Mouse (Mus musculus) CD8-positive naive resting alpha-beta T cell, adult 2 months (primary cell): ENCODE measurements around the gene Ern2.

Source experiments
- DNase-seq, 2 experiments: peaks; one replicate each; pipeline ENCODE4 v3.0.0; 2022; ENCODE audit warnings: low read depth in 2 of 2, low spot score in 2 of 2

The Ern2 gene

DNA sequence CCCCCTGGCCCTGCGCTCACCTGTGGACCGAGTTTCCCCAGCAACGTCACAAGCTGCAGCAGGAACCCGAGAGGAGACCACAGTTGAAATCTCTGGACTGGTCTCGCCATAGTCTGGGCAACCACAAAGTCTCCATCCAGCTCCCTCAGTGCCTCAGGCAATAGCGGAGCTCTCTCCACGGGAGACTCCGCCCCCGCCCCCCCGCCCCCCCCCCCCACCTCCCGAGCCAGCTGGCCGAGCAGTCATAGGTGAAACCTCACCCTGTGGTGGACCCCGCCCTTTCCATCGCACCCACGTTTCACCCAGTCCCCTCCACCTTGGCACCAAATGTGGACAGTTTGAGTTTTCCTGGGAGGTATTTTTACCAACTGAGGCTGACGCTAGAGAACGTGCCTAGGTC, at the start of gene Ern2:
Gene Ern2, minus strand, starts transcription at position 165 of the 400 bp plus-strand sequence.
- no peak for DNase-seq

DNA sequence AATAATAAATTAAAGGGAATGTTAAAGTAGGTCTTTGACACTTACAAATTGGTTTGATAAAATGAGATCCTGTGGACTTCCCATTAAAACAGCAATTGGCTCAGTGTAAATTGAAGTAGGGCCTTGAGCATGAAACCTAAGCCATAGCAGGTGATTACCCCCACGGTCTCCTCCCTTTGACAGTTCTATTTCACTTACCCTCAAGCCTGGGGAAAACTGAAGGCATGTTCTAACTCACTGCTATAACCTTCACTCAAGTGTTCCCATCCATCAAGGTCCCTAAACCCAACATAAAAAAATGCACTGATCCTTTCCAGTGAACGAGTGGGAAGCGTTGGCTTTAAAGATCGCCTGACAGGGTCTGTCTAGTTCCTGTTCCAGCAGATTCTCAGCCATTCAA, 44.9 kb upstream of the Ern2 start:
- no peak for DNase-seq

DNA sequence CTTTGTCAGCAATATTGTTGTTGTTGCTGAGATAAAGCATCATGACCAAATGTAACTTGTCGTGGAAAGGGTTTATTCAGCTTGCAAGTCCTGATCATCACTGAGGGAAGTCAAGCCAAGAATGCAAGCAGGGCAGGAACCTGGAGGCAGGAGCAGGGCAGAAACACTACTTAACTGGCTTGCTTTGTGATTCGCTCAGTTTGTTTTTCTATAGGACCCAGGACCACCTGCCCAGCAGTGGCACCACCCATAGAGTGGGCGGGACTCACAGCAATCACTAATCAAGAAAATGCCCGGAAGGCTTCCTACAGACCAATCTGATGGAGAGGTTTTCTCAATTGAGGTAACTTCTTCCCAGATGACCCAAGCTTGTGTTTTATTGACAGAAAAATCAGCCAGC, 43.9 kb upstream of the Ern2 start:
- no peak for DNase-seq

DNA sequence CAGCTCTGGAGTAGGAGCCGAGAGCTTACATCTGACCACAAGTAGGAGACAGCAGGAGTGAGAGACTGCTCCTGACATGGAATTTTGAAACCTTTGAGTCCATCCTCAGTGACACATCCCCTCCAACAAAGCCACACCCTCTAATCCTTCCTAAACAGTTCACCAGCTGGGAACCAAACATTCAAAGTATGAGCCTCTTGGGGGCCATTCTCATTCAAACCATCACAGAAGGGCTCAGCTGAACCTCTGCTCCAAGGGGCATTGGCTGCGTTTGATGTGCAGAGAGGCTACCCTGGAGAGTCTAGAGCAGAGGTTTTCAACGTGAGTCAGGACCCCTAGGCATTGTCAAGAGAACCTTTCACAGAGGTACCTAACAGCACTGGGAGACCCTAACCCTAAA, 43.3 kb upstream of the Ern2 start:
- no peak for DNase-seq

DNA sequence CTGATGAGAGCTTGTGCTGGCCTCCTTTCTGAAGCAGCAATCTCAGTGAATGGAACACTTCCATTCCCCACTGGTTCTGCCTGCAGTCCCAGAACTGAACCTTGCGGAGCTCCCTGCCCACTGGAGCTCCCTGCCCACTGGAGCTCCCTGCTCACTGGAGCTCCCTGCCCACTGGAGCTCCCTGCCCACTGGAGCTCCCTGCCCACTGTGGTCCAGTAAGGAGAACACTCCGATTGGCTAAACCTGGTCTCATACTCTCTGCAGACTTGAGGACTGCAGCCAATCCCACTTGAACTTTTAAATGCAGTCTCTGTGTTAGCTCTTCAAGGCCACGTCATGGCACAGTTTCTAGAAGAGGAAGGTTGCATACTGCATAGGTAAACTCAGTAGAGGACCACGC, 40.7 kb upstream of the Ern2 start:
- DNase-seq = no peak

DNA sequence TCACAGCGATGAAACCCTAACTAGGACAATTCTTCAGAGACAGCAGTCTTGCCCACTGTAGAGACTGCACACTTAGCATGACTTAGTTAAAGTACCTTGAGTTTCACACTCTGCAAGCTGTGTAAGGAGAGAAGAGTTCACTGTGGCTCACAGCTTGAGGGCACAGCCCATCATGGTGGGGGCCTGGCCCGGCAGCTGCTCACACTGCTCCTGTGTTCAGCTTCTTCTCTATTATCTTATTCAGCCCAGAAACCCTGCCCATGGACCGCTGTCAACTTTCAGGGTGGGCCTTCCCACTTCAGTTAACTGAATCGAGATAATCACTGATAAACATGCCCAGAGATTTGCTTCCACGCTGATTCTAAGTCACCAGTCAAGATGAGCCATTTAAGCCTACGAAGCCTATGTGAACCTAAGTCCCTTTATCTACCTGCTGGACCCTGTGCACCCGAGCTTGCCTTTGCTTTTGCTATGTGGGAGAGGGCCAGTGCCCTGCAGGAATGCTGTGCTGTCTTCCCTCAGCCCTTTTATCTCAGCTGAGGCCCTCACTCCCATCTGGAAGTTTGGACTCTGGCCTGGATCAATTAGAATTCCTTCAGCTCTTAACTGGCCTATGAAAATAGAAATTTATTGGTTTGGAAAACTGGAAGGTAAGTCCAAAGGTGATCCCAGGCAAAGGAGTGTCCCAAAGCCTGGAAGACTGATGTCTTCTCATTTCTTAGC, 40.2 kb upstream of the Ern2 start:
- no peak for DNase-seq

DNA sequence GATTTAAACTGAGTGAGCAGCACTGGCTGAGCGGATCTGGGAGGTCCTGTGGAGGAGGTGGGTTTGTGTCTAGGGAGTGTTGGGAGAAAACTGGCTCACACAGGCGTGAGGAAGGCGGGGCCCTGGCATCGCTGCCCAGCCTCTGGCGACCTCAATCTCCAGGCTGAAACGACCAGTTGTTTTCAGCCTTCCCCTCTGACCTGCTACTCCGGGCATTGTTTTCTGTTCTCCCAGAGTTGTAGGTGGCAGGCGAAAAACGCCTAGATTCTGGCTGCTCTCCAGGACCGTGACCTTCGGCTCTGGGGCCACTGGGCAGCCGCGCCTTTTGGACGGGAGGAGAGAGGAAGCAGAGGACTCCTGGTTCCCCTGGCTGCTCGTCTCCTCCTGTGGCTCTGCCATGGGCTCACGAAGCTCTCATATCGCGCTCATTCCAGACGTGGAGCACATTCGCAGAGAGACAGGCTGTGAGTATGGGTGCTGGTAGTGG, 33.4 kb upstream of the Ern2 start, which contains the start of gene Chp2:
Gene Chp2, plus strand, starts transcription at position 182 of the 487 bp plus-strand sequence.
- no peak for DNase-seq

DNA sequence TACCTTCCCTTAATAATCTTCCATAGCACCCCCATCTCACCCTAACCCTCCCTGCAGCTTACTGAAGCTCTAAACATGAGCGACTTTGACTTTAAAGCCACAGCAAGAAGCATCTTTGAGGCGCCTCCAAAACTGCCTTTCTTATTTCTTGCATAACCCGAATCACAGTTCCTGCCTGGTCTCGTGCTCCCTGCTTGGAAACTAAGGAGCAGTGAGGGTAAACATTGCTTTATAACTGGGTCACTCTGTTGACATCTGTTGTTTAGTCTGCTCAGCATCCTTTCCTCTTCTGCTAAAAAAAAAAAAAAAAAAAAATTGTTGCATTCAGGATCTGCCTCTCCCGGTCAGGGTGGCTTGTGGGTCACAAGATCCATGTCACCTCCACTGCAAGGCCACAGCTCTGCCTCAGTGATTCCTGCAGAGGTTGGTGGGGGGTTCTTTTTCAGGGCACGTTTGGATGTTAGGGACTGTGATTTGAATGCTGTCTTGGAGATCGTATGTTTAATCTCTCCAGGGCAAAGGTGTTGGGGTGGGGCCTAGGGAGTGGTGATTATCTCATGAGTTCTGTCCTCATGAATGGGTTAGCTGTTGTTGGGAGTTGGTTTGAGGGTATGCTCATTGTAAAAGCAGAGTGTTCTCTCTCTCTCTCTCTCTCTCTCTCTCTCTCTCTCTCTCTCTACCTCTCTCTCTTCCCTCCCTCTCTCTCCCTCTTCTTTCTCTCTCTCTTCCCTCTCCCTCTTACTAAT, 22.4 kb upstream of the Ern2 start:
- no peak for DNase-seq

DNA sequence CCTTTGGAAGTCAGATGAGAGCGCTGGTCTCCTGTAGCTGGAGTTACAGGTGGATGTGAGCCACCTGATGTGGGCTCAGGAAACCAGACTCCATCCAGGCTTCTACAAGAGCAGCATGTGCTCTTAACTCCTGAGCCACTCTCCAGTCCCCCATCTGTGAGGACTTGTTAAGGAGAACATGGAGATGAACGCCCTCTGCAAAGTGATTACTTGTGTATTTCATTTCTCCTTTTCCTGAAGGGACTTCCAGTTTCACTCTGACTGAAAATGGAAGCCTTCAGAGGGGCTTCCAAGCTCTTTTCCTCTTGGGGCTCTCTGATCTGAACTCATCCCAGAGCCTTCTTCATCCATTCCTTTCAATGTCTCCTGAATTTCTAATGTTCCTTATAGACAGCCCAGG, 20.1 kb upstream of the Ern2 start:
- no peak for DNase-seq

DNA sequence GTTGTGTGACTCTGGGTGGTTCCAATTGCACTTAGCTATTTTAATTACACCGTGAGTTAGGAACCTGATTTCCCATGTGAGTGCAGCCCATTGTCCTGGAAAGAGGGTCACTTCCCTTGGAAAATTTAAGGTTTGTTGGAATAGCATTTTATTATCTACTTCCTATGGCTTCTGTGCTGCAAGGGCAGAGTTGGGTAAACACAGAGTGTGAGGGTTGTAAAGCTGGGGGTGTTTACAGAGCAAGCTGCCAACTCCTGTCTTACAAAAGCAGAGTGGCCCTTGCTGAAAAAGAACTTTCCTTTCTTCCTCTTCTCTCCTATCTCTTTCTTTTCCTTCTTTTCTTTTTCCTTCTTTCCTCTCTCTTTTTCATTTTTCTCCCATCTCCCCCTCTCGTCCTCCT, 17.9 kb upstream of the Ern2 start:
- DNase-seq = no peak

DNA sequence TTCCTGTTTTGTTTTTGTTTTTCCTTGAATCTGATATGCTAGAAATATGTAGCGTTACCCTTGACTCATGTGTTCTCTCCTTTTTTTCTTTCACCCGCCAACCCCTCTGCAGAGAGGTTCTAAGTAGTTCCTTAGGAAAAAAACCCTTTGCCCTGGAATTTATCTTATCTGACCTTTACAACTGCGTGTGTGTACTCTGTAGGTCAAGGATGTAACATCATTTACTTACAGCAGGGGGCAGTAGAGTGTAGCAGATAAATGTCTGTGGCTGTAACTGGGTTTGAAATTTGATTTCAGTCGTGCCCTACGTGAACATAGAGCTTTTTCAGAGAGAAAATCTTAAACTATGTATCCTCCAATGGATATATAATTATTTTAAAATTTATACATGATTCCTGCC, 13.3 kb upstream of the Ern2 start:
- DNase-seq = peak in 1 of 2 experiments; percentile 12

DNA sequence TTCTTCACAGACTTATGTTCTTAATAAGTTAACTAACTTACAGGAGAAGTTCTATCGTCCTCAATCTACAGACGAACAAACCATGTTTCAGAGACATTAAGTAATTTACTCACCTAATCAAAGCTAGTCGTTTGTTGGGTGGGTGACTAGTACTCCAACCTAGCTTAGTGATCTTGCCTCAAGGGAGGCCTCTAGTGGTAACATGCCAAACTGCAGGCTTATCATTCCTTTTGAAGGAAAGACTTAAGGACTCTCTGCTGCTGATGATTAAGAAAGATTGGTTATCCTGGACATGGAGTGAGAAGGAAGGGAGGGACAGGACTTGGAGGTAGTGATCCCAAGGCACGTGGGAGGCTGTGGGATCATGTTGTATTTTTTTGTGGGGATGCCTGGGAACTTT, 11.3 kb upstream of the Ern2 start:
- peak; percentile 22 to 66 for DNase-seq

DNA sequence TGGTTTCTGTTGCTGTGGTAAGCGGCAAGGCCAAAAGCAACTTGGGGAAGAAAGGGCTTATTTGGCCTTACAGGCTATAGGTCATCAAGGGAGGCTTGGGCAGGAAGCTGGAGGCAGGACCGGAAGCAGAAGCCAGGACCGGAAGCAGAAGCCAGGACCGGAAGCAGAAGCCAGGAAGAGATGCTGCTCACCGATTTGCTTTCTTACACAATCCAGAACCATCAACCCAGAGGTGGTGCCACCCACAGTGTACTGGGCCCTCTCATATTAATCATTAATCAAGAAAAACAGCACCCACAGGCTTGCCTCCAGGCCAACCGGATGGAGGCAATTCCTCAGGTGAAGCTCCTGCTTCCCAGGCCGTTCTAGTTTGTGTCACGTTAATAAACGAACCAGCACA, 10.8 kb upstream of the Ern2 start:
- DNase-seq = no peak

DNA sequence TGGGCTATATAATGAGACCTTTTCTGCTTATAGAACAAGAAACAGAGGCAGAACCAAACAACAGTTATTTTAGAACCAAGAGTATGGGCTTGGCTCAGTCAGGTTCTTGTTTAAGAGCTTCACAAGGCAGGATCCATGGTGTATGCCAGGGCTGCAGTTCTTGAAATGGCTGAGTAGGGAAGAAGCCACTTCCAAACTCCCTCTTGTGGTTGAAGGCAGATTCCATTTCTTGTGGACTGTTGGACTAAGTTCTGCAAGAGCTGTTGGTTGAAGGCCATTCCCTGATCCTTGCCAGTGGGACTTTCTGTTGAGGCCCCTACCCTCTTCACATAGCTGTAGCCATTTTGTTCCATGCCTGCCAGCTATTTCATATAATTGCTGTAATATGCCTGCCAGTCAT, 7.9 kb upstream of the Ern2 start:
- DNase-seq = no peak

DNA sequence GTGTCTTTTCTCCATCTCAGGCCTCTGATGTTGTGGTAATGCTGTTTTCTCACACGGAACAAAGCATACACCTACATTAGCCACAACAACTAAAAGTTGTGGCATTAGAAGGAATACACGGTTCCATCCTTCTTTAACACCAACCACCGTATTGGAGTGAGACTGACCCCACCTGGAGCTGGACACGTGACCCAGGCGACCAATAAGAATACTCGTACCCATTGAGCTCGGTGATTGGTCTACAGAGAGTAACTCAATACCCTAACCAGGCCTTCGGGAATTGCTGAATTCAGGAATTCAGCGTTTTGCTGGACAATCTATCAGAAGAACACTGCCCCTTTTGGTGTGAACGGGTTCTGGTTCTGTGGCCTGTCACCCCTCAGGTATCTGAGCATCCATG, 5.1 kb upstream of the Ern2 start:
- DNase-seq = no peak

DNA sequence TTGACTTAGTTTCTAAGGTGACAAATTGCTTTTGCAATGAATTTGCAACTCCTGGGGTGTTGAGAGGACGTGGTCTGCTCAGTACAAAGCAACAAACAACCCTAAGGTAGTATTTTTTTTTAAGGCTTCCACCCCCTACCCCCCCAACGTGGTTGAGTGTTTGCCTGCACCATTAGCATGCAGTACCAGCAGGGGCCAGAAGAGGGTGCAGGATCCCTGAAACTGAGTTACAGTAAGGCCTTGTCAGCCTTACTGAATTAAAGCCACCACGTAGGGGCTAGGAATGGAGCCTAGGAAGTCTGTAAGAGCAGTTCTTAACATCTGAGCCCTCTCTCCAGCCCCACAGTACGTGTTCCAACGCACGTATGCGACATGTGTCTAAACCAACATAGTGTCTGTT, 3.5 kb upstream of the Ern2 start:
- peak; percentile 16 to 60 for DNase-seq

DNA sequence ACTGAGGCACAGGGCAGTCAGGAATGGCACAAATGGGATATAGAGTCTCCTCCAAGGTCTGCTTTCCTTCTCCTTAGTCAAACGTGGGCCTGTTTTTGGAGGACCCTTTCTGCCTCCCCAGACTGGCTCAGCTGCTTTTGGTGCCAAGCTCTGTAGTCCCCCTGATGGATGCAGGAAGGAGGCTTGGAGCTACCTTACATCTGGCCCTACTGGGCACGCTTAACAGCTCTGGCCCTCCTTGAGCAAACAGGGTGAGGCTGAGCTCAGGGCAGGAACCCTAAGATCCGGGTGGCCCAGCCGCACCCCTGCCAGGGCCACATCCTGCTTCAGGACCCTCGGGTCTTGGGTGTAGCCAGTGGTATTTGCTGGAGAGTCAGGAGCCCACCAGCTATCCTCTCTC, 1.4 kb downstream of the Ern2 start:
- DNase-seq = no peak

DNA sequence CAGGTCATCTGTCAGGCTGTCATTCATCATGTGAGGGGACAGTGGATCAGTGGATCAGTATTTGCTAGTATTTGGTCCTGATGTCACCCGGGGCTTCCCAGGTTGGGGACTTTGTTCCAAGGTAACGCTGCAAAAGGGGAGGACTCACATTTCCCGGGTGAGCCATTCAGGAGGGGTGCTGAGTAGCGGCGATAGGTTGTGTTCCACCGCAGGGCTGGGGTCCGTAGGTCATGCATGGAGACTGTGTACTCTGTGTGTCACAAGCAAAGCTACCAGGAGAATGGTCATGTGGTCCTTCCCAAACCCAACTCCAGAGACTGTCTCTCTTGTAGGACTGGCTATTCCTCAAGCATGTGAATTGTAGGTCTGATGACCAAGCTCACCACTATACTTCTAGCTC, 5.3 kb downstream of the Ern2 start:
- DNase-seq = no peak

DNA sequence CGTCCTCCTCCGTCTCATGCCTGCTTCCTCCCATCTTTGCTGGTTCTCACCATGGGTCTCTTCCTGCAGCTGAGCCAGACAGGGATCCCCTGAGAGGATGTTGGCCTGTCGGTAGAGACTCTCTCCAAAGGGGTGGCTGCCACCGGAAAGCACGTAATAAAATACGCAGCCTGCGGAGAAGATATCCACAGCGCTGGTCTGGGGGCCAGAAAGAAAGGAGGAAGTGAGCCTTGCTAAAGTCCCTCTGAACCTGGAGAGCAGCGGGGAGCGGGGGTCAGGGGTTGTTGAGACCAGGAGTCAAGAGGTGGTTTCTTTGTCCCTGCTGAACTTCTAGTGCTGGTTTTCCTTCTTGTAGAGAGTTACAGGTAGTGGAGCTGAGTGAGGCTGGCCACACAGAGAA, 14.4 kb downstream of the Ern2 start:
- no peak for DNase-seq

DNA sequence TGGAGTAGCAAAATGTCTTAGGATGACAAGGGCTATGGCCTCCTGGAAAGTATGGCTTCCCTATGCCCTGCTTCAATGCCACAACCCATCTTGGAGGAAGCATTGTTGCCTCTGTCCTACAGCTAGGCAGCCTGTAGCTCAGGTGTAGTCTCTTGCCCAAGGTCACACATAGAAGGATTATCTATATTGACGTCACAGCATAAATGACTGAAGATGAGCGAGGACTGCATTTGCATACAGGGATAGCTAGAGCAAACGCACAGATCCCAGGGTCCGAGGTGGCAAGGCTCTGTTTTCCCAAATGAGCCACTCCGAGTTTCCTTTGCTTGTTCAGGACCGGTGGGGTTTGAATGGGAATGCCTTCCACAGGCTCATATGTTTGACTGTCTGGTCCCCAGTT, 15.3 kb downstream of the Ern2 start:
- DNase-seq = no peak

DNA sequence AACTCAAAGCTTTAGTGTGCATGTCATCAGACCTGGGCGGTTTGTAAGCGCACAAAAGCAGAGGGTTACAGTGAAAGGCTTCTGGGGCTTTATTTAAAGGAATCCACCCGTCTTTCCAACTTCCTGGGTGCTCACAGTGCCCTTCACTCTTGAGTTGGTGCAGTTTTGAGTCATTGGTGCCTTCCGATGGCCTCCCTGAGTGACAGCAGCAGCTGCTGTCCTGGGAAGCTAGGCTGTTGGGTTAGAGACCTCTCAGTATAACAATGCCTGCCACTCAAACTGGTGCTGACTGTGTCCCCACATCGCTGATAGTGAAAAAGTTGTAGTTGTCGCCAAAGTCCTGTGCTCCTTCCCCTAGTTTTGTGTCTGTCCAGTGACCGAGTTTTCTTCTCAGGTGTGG, 18.8 kb downstream of the Ern2 start:
- no peak for DNase-seq

DNA sequence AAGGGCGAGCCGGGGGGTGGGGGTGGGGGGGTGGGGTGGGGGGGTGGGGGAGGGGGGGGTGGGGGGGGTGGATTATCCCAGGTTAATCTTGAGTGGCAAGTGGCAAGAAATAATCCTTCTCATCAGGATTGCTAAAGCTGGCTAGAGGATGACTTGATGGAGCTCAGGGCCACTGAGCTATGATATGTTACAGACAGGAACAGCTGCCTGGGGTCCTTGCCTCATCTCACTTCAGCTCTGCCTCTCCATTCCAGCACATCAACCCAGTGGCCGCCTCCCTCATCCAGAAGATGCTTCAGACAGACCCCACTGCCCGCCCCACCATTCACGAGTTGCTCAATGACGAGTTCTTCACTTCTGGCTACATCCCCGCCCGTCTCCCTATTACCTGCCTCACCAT, 22.2 kb downstream of the Ern2 start:
- DNase-seq = no peak

DNA sequence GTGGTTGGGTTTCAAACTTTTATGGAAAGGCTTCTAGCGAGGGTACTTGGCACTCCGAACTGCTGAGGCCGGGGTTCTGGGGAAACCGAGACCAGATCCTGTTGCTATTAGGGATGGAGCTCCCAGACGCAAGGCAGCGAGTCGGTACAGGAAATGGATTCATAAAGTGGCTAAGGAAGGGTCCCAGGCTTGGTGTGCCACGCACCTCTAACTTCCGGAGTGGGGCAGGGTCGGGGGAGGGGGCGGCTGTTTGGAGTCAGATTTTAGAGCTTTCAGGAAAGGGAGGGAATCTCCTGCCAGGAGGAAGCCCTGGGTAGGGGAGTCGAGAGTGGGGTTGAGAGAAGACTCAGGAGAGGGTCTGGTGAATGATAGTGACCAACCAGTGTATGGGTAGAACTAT, 26.0 kb downstream of the Ern2 start:
- DNase-seq = no peak
